Mouse (Mus musculus) cerebellum, postnatal 10 days (tissue): Measurements from ENCODE around the gene Spz1.

Source experiments
- DNase-seq, 2 experiments: peaks; one replicate each; pipeline ENCODE4 v3.0.0; 2021; ENCODE audit warnings: mixed read lengths in 2 of 2

The Spz1 gene

GRCm38 (mm10) chr13:92578210-92578609, 2.2 kb upstream of the Spz1 start:
- DNase-seq: no peak

GRCm38 (mm10) chr13:92576688-92577087, 716 bp upstream of the Spz1 start:
- no peak for DNase-seq

GRCm38 (mm10) chr13:92559429-92559828, 16.5 kb downstream of the Spz1 start:
- DNase-seq: peak; percentile 19 to 23

- DNase-seq: peak in 1 of 2 experiments; percentile 16
Measured at GRCm38 (mm10) chr13:92557229-92557628, 18.7 kb downstream of the Spz1 start.

- peak; percentile 10 to 17 for DNase-seq
Measured at GRCm38 (mm10) chr13:92556458-92557126, 19.4 kb downstream of the Spz1 start.

- DNase-seq: no peak
Measured at GRCm38 (mm10) chr13:92547093-92547492, 28.9 kb downstream of the Spz1 start.

- no peak for DNase-seq
Measured at GRCm38 (mm10) chr13:92540997-92541396, 35.0 kb downstream of the Spz1 start.

GRCm38 (mm10) chr13:92539126-92539525, 36.8 kb downstream of the Spz1 start:
- no peak for DNase-seq

- no peak for DNase-seq
Measured at GRCm38 (mm10) chr13:92533801-92534200, 42.2 kb downstream of the Spz1 start.

- DNase-seq: no peak
Measured at GRCm38 (mm10) chr13:92532216-92532615, 43.8 kb downstream of the Spz1 start.

GRCm38 (mm10) chr13:92531237-92531636, 44.7 kb downstream of the Spz1 start:
- no peak for DNase-seq

- peak; percentile 100 for DNase-seq
Measured at GRCm38 (mm10) chr13:92530721-92531211, 45.2 kb downstream of the Spz1 start, which contains the start of gene Zfyve16. TSS of gene Zfyve16 (minus strand) at chr13:92530868.

- DNase-seq: no peak
Measured at GRCm38 (mm10) chr13:92529828-92530720, 45.9 kb downstream of the Spz1 start.
